Mouse (Mus musculus): ENCODE data around the gene Ina. TPM values are rescaled to one million over a fixed set of nuclear protein-coding genes. Genes with fewer than 3 reads are reported as not detected.
A peak's percentile ranks its signal among the peaks of the same experiment; 100 is the strongest.

Gene Ina
- polyA plus RNA-seq, 1 experiment from 2014 or later = 0.60 TPM

- Histone ChIP-seq H3K9me3 (no peaks in the 10 kb centered on the region), H3K36me3 (no peaks in the 10 kb centered on the region), H3K4me1 (peaks cover 13% of the 10 kb centered on the region), H3K27me3 (ENCODE audit: insufficient read depth, poor library complexity, severe bottlenecking) (no peaks in the 10 kb centered on the region), H3K27ac (no peak overlapping the region), H3K4me3 (no peak overlapping the region)
- 77% methylated on average over 4 of the region's 4 CpGs for WGBS
- no peak for DNase-seq (ENCODE audit: low spot score)
Observed at GRCm38 (mm10) chr19:47053471-47053870, 39.0 kb downstream of the Ina start.

DNA sequence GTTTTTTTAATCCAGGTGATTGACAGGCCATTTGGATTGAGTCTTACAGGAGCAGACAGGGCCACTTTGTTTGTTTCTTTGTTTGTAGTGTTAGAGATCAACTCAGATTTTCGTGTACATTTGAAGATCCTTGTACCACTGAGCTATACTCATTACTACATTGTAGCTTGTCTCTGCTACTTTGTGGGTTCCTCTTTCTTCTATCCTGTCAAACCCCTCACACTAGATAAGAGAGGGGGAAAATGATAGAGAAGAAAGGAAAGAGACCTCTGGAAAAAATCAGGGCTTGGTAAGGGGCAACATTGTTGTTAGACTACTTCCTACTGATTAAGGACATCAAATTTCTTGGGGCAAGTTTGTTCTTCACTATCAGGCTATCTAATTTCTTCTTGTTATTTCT, 43.2 kb downstream of the Ina start:
- no peak for DNase-seq (ENCODE audit: low spot score)
- Histone ChIP-seq H3K9me3 (no peaks in the 10 kb centered on the region), H3K36me3 (no peaks in the 10 kb centered on the region), H3K27me3 (ENCODE audit: insufficient read depth, poor library complexity, severe bottlenecking) (no peaks in the 10 kb centered on the region), H3K27ac (no peak overlapping the region), H3K4me3 (no peak overlapping the region), H3K4me1 (no peaks in the 10 kb centered on the region)
- 75% methylated on average over 1 of the region's 1 CpGs for WGBS

- H3K4me1 ChIP-seq = peaks cover 11% of the 10 kb centered on the region; the same call in 1 of the 2 replicates
- no peaks in the 10 kb centered on the region for H3K9me3 ChIP-seq
- no peak for DNase-seq (ENCODE audit: low spot score)
- peaks cover 2% of the 10 kb centered on the region; the same call in 1 of the 2 replicates for H3K36me3 ChIP-seq
- H3K27ac ChIP-seq = no peak overlapping the region
- H3K4me3 ChIP-seq = no peak overlapping the region
- WGBS = 83% methylated on average over 3 of the region's 3 CpGs
- H3K27me3 ChIP-seq (ENCODE audit: insufficient read depth, poor library complexity, severe bottlenecking) = no peaks in the 10 kb centered on the region; the same call in 1 of the 2 replicates
Observed at GRCm38 (mm10) chr19:47065860-47066259, 51.4 kb downstream of the Ina start.

GRCm38 (mm10) chr19:47067096-47067882, 52.8 kb downstream of the Ina start, which contains the start of gene Taf5:
TSS of gene Taf5 (plus strand) at chr19:47067746.
- Histone ChIP-seq H3K4me3 (peak within 1 kb of the TSS; percentile 100), H3K27ac (peak within 1 kb of the TSS; percentile 96)
- 13% methylated on average over 43 of the region's 49 CpGs for WGBS

DNA sequence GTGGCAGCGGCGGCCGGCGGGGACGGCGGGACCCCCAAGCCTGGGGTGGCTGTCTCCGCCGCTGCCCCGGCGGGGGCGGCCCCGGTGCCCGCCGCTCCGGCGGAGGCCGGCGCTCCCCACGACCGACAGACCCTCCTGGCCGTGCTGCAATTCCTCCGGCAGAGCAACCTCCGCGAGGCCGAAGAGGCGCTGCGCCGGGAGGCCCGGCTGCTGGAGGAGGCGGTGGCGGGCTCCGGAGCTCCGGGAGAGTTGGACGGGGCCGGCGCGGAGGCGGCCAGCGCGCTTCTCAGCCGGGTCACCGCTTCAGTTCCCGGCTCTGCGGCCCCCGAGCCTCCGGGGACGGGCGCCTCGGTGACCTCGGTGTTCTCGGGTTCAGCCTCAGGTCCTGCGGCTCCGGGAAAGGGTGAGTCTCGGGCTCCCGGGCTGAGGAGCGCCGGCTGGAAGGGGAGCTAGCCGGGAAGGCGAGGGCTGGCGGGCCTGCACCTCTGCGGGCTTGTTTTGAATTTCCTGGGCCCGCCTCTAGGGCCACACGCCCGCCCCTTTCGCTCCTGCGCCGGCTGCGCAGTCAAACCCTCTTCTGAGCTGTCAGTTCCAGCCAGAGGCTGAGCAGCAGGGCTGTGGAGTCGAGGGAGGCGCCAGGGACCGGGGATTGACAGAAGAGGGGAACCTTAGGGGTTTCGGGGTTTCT, 53.6 kb downstream of the Ina start:
- H3K4me1 ChIP-seq = peaks cover 11% of the 10 kb centered on the region; the same call in 1 of the 2 replicates
- H3K27me3 ChIP-seq (ENCODE audit: insufficient read depth, poor library complexity, severe bottlenecking) = no peaks in the 10 kb centered on the region; the same call in 1 of the 2 replicates
- WGBS = under 1% methylated on average over 72 of the region's 72 CpGs
- H3K4me3 ChIP-seq = peak overlapping the region; percentile 100
- H3K27ac ChIP-seq = peak overlapping the region; percentile 96
- no peaks in the 10 kb centered on the region for H3K9me3 ChIP-seq
- DNase-seq (ENCODE audit: low spot score) = peak; percentile 96
- peaks cover 23% of the 10 kb centered on the region for H3K36me3 ChIP-seq

More at GRCm38 (mm10) chr19:47067096-47067882, 52.8 kb downstream of the Ina start, which contains the start of gene Taf5:
- no peaks in the 10 kb centered on the region for H3K9me3 ChIP-seq
- no peaks in the 10 kb centered on the region; the same call in 1 of the 2 replicates for H3K27me3 ChIP-seq (ENCODE audit: insufficient read depth, poor library complexity, severe bottlenecking)
- H3K36me3 ChIP-seq = peaks cover 16% of the 10 kb centered on the region
- peak; percentile 99 for DNase-seq (ENCODE audit: low spot score)
- H3K4me1 ChIP-seq = peaks cover 11% of the 10 kb centered on the region; the same call in 1 of the 2 replicates

Other genes starting within 250 kb of the Ina start
- gene Nt5c2, start 455 bp downstream of the Ina start, polyA plus RNA-seq (2016; fragmentation: Nextera tagmentation; extraction: Ambion mirVana) = 71.8 and 86.3 TPM in 2 replicates
- gene Pcgf6, start 36.2 kb downstream of the Ina start, polyA plus RNA-seq (2016; fragmentation: Nextera tagmentation; extraction: Ambion mirVana) = 14.4 and 21.5 TPM in 2 replicates
- 3.9 and 7.3 TPM in 2 replicates for gene Taf5, start 53.0 kb downstream of the Ina start, polyA plus RNA-seq (2016; fragmentation: Nextera tagmentation; extraction: Ambion mirVana)
- 1,489 and 2,027 TPM in 2 replicates for gene Usmg5, start 75.9 kb downstream of the Ina start, polyA plus RNA-seq (2016; fragmentation: Nextera tagmentation; extraction: Ambion mirVana)
- gene Pdcd11, start 76.1 kb downstream of the Ina start, polyA plus RNA-seq (2016; fragmentation: Nextera tagmentation; extraction: Ambion mirVana) = 9.1 and 10.2 TPM in 2 replicates
- 3.8 and 5.5 TPM in 2 replicates for gene Calhm2, start 123.6 kb downstream of the Ina start, polyA plus RNA-seq (2016; fragmentation: Nextera tagmentation; extraction: Ambion mirVana)
- gene Calhm1, start 129.6 kb downstream of the Ina start, polyA plus RNA-seq (2016; fragmentation: Nextera tagmentation; extraction: Ambion mirVana) = not detected in 2 replicates
- gene Calhm3, start 143.1 kb downstream of the Ina start, polyA plus RNA-seq (2016; fragmentation: Nextera tagmentation; extraction: Ambion mirVana) = not detected in 2 replicates
- gene Neurl1a, start 164.1 kb downstream of the Ina start, polyA plus RNA-seq (2016; fragmentation: Nextera tagmentation; extraction: Ambion mirVana) = 3.4 and 5.1 TPM in 2 replicates

All from heart, embryonic 10.5 days (tissue).